Mouse (Mus musculus) hindbrain, embryonic 14.5 days (tissue): Measurements from ENCODE around the gene Trrap. TPM values are rescaled to one million over a fixed set of nuclear protein-coding genes. Genes with fewer than 3 reads are reported as not detected.
A peak's percentile ranks its signal among the peaks of the same experiment; 100 is the strongest.

Source experiments
- ATAC-seq: fragments of 200-750 bp; cut with Nextera tagmentation; 2 replicates; pipeline ENCODE4 v1.8.0; 2017; ENCODE audit warnings: moderate number of reproducible peaks, mild to moderate bottlenecking, moderate TSS enrichment, moderate library complexity; ENCODE audit not compliant: low FRiP score
- DNase-seq: peaks from one replicate; pipeline ENCODE4 v3.0.0-alpha.2; 2015; ENCODE audit warnings: low spot score
- H3K27ac ChIP-seq: fragments of 300-500 bp; sonication (generic); 2 replicates; pipeline ENCODE4 v1.5.1; 2014; ENCODE audit warnings: mild to moderate bottlenecking, moderate library complexity
- H3K27me3 ChIP-seq: fragments of 300-500 bp; sonication (generic); 2 replicates; pipeline ENCODE4 v1.6.1; 2014; ENCODE audit warnings: mild to moderate bottlenecking, low read length, mixed read lengths; ENCODE audit not compliant: control insufficient read depth, insufficient read depth
- H3K36me3 ChIP-seq: fragments of 300-500 bp; sonication (generic); replicated peaks from 2 replicates; pipeline ENCODE4 v1.6.1; 2014; ENCODE audit not compliant: control insufficient read depth, insufficient read depth
- H3K4me1 ChIP-seq: fragments of 300-500 bp; sonication (generic); replicated peaks from 2 replicates; pipeline ENCODE4 v1.6.1; 2014; ENCODE audit warnings: antibody characterized with exemption, low read length, mixed read lengths; ENCODE audit not compliant: control insufficient read depth, insufficient read depth
- H3K4me2 ChIP-seq: fragments of 300-500 bp; sonication (generic); replicated peaks from 2 replicates; pipeline ENCODE4 v1.6.1; 2014; ENCODE audit warnings: mild to moderate bottlenecking, moderate library complexity
- H3K4me3 ChIP-seq: fragments of 300-500 bp; sonication (generic); replicated peaks from 2 replicates; pipeline ENCODE4 v1.5.1; 2014; ENCODE audit warnings: mild to moderate bottlenecking, low read length
- H3K9ac ChIP-seq: fragments of 300-500 bp; sonication (generic); 2 replicates; pipeline ENCODE4 v1.6.1; 2014
- H3K9me3 ChIP-seq: fragments of 300-500 bp; sonication (generic); 2 replicates; pipeline ENCODE4 v1.6.1; 2016; ENCODE audit warnings: low read length; ENCODE audit not compliant: control insufficient read depth
- WGBS: fragments of 180-500 bp; shearing (Covaris S2); extraction: QIAGEN DNeasy Blood & Tissue Kit; methylation state at CpG from one replicate; pipeline ENCODE4 v1.1.7; 2014; 5-methylcytosine and 5-hydroxymethylcytosine counted together
- polyA plus RNA-seq: library from polyadenylated mRNA; unstranded; fragments of >200 nt; fragmentation: Nextera tagmentation; extraction: Ambion mirVana; gene quantifications from 2 replicates; pipeline ENCODE4 v1.2.1, GENCODE M21; 2014

Trrap gene
- polyA plus RNA-seq, 1 experiment from 2014 or later: 86.6 TPM

GRCm38 (mm10) chr5:144734949-144735348 is 32.6 kb upstream of the Trrap start:
- Histone ChIP-seq H3K27ac (no peak overlapping the region), H3K36me3 (peaks cover 21% of the 10 kb centered on the region), H3K4me1 (no peaks in the 10 kb centered on the region), H3K27me3 (no peaks in the 10 kb centered on the region), H3K4me2 (no peak overlapping the region), H3K9ac (no peak overlapping the region), H3K9me3 (no peaks in the 10 kb centered on the region), H3K4me3 (no peak overlapping the region)
- WGBS: 35% methylated on average over 8 of the region's 8 CpGs
- peak; percentile 86 for DNase-seq
- peak; percentile 56; the same call in 1 of the 2 replicates for ATAC-seq

GRCm38 (mm10) chr5:144737101-144737500 is 30.4 kb upstream of the Trrap start:
- Histone ChIP-seq H3K9me3 (no peaks in the 10 kb centered on the region), H3K4me1 (no peaks in the 10 kb centered on the region), H3K4me2 (no peak overlapping the region), H3K36me3 (peaks cover 40% of the 10 kb centered on the region), H3K27ac (no peak overlapping the region), H3K27me3 (no peaks in the 10 kb centered on the region), H3K4me3 (no peak overlapping the region), H3K9ac (no peak overlapping the region)
- DNase-seq (no peak), ATAC-seq (no peak)
- WGBS: 89% methylated on average over 14 of the region's 14 CpGs

GRCm38 (mm10) chr5:144752432-144752831 is 15.1 kb upstream of the Trrap start:
- Histone ChIP-seq H3K9ac (no peak overlapping the region), H3K27me3 (no peaks in the 10 kb centered on the region), H3K4me2 (no peak overlapping the region), H3K9me3 (no peaks in the 10 kb centered on the region), H3K27ac (no peak overlapping the region), H3K4me3 (no peak overlapping the region), H3K36me3 (peaks cover 63% of the 10 kb centered on the region), H3K4me1 (0 out of 2 replicates have a peak, but pooled peaks cover 3% of the 10 kb centered on the region)
- no peak for ATAC-seq
- 24% methylated on average over 5 of the region's 5 CpGs for WGBS
- DNase-seq: no peak

- Histone ChIP-seq H3K9ac (no peak overlapping the region), H3K4me2 (no peak overlapping the region), H3K27me3 (no peaks in the 10 kb centered on the region), H3K4me1 (0 out of 2 replicates have a peak, but pooled peaks cover 5% of the 10 kb centered on the region), H3K27ac (no peak overlapping the region), H3K9me3 (no peaks in the 10 kb centered on the region), H3K36me3 (peaks cover 62% of the 10 kb centered on the region), H3K4me3 (no peak overlapping the region)
- ATAC-seq (no peak), DNase-seq (peak; percentile 66)
- WGBS: 66% methylated on average over 7 of the region's 7 CpGs
These were observed 14.5 kb upstream of the Trrap start for GRCm38 (mm10) chr5:144753041-144753440.

GRCm38 (mm10) chr5:144755191-144755590 is 12.3 kb upstream of the Trrap start:
- WGBS: 79% methylated on average over 10 of the region's 10 CpGs
- peaks cover 42% of the 10 kb centered on the region for H3K36me3 ChIP-seq

GRCm38 (mm10) chr5:144757402-144757801 is 10.1 kb upstream of the Trrap start:
- no peak overlapping the region for H3K4me2 ChIP-seq
- H3K9me3 ChIP-seq: no peaks in the 10 kb centered on the region
- no peak overlapping the region for H3K9ac ChIP-seq
- no peak overlapping the region for H3K4me3 ChIP-seq
- 91% methylated on average over 9 of the region's 9 CpGs for WGBS
- H3K27me3 ChIP-seq: no peaks in the 10 kb centered on the region
- H3K27ac ChIP-seq: peak overlapping the region; percentile 81; the same call in 1 of the 2 replicates
- no peak for DNase-seq
- peaks cover 23% of the 10 kb centered on the region for H3K36me3 ChIP-seq
- H3K4me1 ChIP-seq: peaks cover 23% of the 10 kb centered on the region
- no peak for ATAC-seq

More at GRCm38 (mm10) chr5:144755191-144755590, 12.3 kb upstream of the Trrap start:
- H3K27ac ChIP-seq: no peak overlapping the region
- no peaks in the 10 kb centered on the region for H3K27me3 ChIP-seq
- DNase-seq: no peak
- H3K4me2 ChIP-seq: no peak overlapping the region
- H3K4me1 ChIP-seq: peaks cover 23% of the 10 kb centered on the region
- H3K9me3 ChIP-seq: no peaks in the 10 kb centered on the region
- H3K9ac ChIP-seq: no peak overlapping the region
- no peak overlapping the region for H3K4me3 ChIP-seq
- ATAC-seq: no peak

- DNase-seq (peak; percentile 62), ATAC-seq (0 out of 2 replicates have a peak, but pooled peaks have one; percentile 18)
- H3K9ac ChIP-seq: peak overlapping the region; percentile 18
- peaks cover 19% of the 10 kb centered on the region for H3K36me3 ChIP-seq
- 6% methylated on average over 8 of the region's 8 CpGs for WGBS
- no peaks in the 10 kb centered on the region for H3K27me3 ChIP-seq
- H3K4me1 ChIP-seq: peaks cover 23% of the 10 kb centered on the region
- peak overlapping the region; percentile 52 for H3K4me2 ChIP-seq
- H3K27ac ChIP-seq: peak overlapping the region; percentile 81
- H3K9me3 ChIP-seq: no peaks in the 10 kb centered on the region
- H3K4me3 ChIP-seq: 0 out of 2 replicates have a peak overlapping the region, but pooled peaks have one; percentile 5
These were observed 9.1 kb upstream of the Trrap start for GRCm38 (mm10) chr5:144758422-144758821.

GRCm38 (mm10) chr5:144761161-144761868 is 6.2 kb upstream of the Trrap start, which contains the start of gene Tmem130:
Tmem130 (minus strand) TSS chr5:144761818.
- DNase-seq (peak; percentile 76), ATAC-seq (peak; percentile 89)
- H3K4me2 ChIP-seq: peak within 1 kb of the TSS; percentile 52
- peak within 1 kb of the TSS; percentile 87 for H3K9ac ChIP-seq
- H3K36me3 ChIP-seq: no peaks in the 10 kb centered on the region
- peak within 1 kb of the TSS; percentile 89 for H3K27ac ChIP-seq
- H3K9me3 ChIP-seq: no peaks in the 10 kb centered on the region
- under 1% methylated on average over 38 of the region's 38 CpGs for WGBS
- peaks cover 23% of the 10 kb centered on the region for H3K4me1 ChIP-seq
- no peaks in the 10 kb centered on the region for H3K27me3 ChIP-seq
- H3K4me3 ChIP-seq: peak within 1 kb of the TSS; percentile 68

GRCm38 (mm10) chr5:144766026-144766425 is 1.5 kb upstream of the Trrap start:
- Histone ChIP-seq H3K36me3 (peaks cover 7% of the 10 kb centered on the region; the same call in 1 of the 2 replicates), H3K27me3 (no peaks in the 10 kb centered on the region), H3K4me2 (no peak overlapping the region), H3K9ac (no peak overlapping the region), H3K4me3 (no peak overlapping the region), H3K4me1 (peaks cover 11% of the 10 kb centered on the region), H3K27ac (no peak overlapping the region), H3K9me3 (no peaks in the 10 kb centered on the region)
- DNase-seq (no peak), ATAC-seq (no peak)
- 83% methylated on average over 7 of the region's 7 CpGs for WGBS
